Mouse (Mus musculus): Measurements from ENCODE around the gene Tpst1. TPM values are rescaled to one million over a fixed set of nuclear protein-coding genes. Genes with fewer than 3 reads are reported as not detected.

Tpst1 gene
- polyA plus RNA-seq, 1 experiment from 2014 or later, result 58.3 TPM

DNA sequence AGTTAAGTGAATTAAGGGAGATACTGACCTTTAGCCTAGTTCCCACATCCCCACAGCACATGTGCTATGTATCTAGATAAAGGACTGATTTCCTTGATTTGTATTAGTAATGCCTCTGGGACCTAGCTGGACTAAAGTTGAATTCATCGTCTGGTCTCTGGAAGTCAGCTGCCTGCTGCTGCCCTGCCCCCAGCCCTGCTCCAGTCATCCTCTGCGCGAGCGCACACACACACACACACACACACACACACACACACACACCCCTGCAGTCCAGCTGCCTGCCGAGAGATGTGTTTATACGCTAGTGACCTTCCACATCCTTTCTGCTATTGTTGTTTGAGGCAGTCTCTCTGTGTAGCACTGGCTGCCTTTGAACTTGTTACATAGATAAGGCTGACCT, 47.8 kb downstream of the Tpst1 start:
- no peaks in the 10 kb centered on the region for H3K27me3 ChIP-seq (replicated peaks; ENCODE audit: control insufficient read depth, insufficient read depth, low read length)
- no peaks in the 10 kb centered on the region; the same call in 1 of the 2 replicates for H3K4me1 ChIP-seq (ENCODE audit: control insufficient read depth, insufficient read depth, low read depth, low read length)
- no peaks in the 10 kb centered on the region for H3K36me3 ChIP-seq (ENCODE audit: control insufficient read depth, insufficient read depth, low read length)
- H3K27ac ChIP-seq (ENCODE audit: low read depth, low read length), result no peak overlapping the region
- no peak for ATAC-seq
- H3K9ac ChIP-seq (ENCODE audit: low read depth, low read length), result no peak overlapping the region
- H3K4me2 ChIP-seq (ENCODE audit: low read length), result no peak overlapping the region
- no peaks in the 10 kb centered on the region for H3K9me3 ChIP-seq (ENCODE audit: control insufficient read depth, low read length)
- WGBS, result 52% methylated on average over 6 of the region's 6 CpGs
- no peak overlapping the region for H3K4me3 ChIP-seq (ENCODE audit: low read length)

DNA sequence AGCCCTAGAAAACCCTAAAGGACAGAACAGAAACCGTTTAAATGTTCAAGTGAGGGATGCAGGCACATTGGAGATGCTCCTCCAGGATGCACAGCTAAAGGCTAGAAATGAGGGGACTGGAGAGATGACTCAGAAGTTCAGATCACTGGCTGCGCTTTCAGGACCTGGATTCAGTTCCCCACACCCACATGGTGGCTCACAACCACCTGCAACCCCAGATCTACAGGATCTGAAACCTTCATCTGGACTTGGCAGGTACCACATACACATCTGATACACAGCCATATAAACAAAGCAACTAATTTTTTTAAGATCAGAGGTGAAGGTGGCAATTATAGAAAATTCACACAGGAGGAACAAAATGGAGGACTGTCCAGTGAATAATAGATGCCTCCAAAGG, 49.2 kb downstream of the Tpst1 start:
- no peak for ATAC-seq
- no peak overlapping the region for H3K9ac ChIP-seq (ENCODE audit: low read depth, low read length)
- no peaks in the 10 kb centered on the region; the same call in 1 of the 2 replicates for H3K4me1 ChIP-seq (ENCODE audit: control insufficient read depth, insufficient read depth, low read depth, low read length)
- no peaks in the 10 kb centered on the region for H3K36me3 ChIP-seq (ENCODE audit: control insufficient read depth, insufficient read depth, low read length)
- no peaks in the 10 kb centered on the region for H3K27me3 ChIP-seq (replicated peaks; ENCODE audit: control insufficient read depth, insufficient read depth, low read length)
- no peak overlapping the region for H3K27ac ChIP-seq (ENCODE audit: low read depth, low read length)
- WGBS, result 98% methylated on average over 2 of the region's 2 CpGs
- no peaks in the 10 kb centered on the region for H3K9me3 ChIP-seq (ENCODE audit: control insufficient read depth, low read length)
- no peak overlapping the region for H3K4me3 ChIP-seq (ENCODE audit: low read length)
- no peak overlapping the region for H3K4me2 ChIP-seq (ENCODE audit: low read length)

DNA sequence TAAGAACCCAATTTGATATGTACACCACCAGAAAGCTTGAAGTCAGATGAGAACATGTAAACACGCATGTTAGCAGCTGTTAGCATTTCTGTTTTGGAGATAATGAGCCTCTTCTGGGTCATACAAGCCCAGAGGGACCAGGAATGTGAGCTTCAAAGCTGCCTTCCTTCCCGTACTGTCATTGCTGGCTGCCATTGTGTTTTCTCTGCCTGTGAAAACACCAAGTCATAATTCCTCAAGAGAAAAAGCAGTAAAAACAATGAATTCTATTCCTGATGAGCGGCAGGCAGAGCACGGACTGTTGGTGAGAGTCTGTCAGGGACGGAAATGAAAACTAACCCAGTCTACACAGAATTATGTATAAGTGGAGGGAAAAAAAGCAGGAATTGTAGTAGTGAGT, 51.1 kb downstream of the Tpst1 start:
- ATAC-seq, result no peak
- H3K27me3 ChIP-seq (replicated peaks; ENCODE audit: control insufficient read depth, insufficient read depth, low read length), result no peaks in the 10 kb centered on the region
- no peaks in the 10 kb centered on the region; the same call in 1 of the 2 replicates for H3K4me1 ChIP-seq (ENCODE audit: control insufficient read depth, insufficient read depth, low read depth, low read length)
- H3K9ac ChIP-seq (ENCODE audit: low read depth, low read length), result no peak overlapping the region
- H3K4me2 ChIP-seq (ENCODE audit: low read length), result no peak overlapping the region
- no peaks in the 10 kb centered on the region for H3K36me3 ChIP-seq (ENCODE audit: control insufficient read depth, insufficient read depth, low read length)
- H3K9me3 ChIP-seq (ENCODE audit: control insufficient read depth, low read length), result no peaks in the 10 kb centered on the region
- H3K27ac ChIP-seq (ENCODE audit: low read depth, low read length), result no peak overlapping the region
- H3K4me3 ChIP-seq (ENCODE audit: low read length), result no peak overlapping the region
- WGBS, result 64% methylated on average over 5 of the region's 5 CpGs

DNA sequence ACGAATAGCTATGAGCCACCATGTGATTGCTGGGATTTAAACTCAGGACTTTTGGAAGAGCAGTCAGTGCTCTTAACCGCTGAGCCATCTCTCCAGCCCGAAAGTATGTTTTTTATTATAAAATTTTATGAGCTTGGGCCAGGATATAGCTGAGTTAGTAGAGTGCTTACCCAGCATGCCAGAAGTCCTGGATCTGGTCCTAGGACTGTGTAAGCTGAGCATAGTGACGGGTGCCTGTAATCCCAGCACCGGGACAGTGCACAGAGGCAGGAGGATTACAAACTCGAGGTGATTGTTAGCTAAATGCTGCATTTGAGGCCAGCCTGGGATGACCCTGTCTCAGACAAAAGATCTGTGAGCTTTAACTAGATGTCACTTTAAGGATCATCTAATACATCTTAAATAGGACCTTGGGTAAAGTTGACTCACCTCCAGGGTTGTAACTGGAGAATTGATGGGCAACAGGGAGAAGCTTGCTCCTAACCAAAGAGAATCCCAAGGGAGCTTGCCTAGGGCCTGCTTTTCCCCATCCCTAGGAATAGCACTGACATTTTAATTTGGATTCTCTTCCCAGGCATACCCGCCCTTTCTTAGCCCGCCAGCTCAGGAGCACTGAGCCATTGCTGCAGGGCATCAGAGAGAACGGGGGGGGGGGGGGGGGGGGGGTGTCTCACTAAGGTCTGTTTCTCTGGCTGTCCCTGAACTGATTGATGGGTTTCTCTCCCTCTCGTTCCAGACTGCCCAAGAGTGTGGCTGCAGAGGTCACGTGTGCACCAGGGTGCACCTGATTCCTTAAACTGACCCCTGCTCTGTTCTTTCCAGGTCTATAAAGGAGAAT, 55.8 kb downstream of the Tpst1 start:
- H3K36me3 ChIP-seq (ENCODE audit: control insufficient read depth, insufficient read depth, low read length), result no peaks in the 10 kb centered on the region
- ATAC-seq, result no peak
- no peaks in the 10 kb centered on the region for H3K9me3 ChIP-seq (ENCODE audit: control insufficient read depth, low read length)
- no peak overlapping the region for H3K4me3 ChIP-seq (ENCODE audit: low read length)
- no peaks in the 10 kb centered on the region for H3K27me3 ChIP-seq (replicated peaks; ENCODE audit: control insufficient read depth, insufficient read depth, low read length)
- H3K4me2 ChIP-seq (ENCODE audit: low read length), result no peak overlapping the region
- no peak overlapping the region for H3K27ac ChIP-seq (ENCODE audit: low read depth, low read length)
- H3K9ac ChIP-seq (ENCODE audit: low read depth, low read length), result no peak overlapping the region
- WGBS, result 70% methylated on average over 10 of the region's 11 CpGs
- no peaks in the 10 kb centered on the region for H3K4me1 ChIP-seq (ENCODE audit: control insufficient read depth, insufficient read depth, low read depth, low read length)

DNA sequence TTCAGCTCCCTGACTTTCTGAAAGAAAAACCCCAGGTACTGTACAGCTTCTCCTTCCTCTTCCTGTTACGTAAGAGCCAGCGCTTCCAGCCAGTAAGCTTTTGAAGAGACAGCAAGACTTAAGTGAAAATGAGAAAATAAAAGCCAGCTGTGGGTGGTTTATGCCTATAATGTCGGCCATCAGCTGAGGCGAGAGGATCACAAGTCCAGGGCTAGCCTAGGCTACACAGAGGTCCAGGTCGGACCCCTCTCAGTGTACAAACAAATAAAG, 56.3 kb downstream of the Tpst1 start:
- Histone ChIP-seq H3K4me1 (ENCODE audit: control insufficient read depth, insufficient read depth, low read depth, low read length) (no peaks in the 10 kb centered on the region), H3K36me3 (ENCODE audit: control insufficient read depth, insufficient read depth, low read length) (no peaks in the 10 kb centered on the region), H3K27me3 (replicated peaks; ENCODE audit: control insufficient read depth, insufficient read depth, low read length) (no peaks in the 10 kb centered on the region), H3K9me3 (ENCODE audit: control insufficient read depth, low read length) (no peaks in the 10 kb centered on the region), H3K4me3 (ENCODE audit: low read length) (no peak overlapping the region), H3K4me2 (ENCODE audit: low read length) (no peak overlapping the region), H3K27ac (ENCODE audit: low read depth, low read length) (no peak overlapping the region), H3K9ac (ENCODE audit: low read depth, low read length) (no peak overlapping the region)
- WGBS, result 90% methylated on average over 5 of the region's 5 CpGs
- ATAC-seq, result no peak

DNA sequence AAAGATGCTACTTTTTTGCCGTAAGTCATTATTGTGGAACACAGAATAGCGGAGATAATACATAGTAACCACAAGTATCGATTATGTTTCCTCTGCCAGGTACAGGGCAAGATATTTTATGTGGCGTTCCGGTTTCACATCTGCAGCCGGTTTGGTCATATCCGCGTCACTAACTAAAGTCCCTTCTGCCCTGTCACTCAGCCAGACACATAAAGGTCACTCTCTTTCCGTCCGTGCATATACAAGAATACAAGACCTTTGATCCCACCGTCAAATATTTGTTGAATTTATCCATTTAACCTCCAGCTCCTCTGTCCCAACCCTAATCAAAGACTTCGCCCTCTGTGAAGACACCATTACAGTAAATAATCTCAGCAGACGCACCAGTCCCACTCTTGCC, 63.5 kb downstream of the Tpst1 start:
- Histone ChIP-seq H3K27ac (ENCODE audit: low read depth, low read length) (no peak overlapping the region), H3K4me3 (ENCODE audit: low read length) (no peak overlapping the region), H3K27me3 (replicated peaks; ENCODE audit: control insufficient read depth, insufficient read depth, low read length) (no peaks in the 10 kb centered on the region), H3K36me3 (ENCODE audit: control insufficient read depth, insufficient read depth, low read length) (0 out of 2 replicates have a peak, but pooled peaks cover 3% of the 10 kb centered on the region), H3K4me2 (ENCODE audit: low read length) (no peak overlapping the region), H3K9me3 (ENCODE audit: control insufficient read depth, low read length) (no peaks in the 10 kb centered on the region), H3K9ac (ENCODE audit: low read depth, low read length) (no peak overlapping the region), H3K4me1 (ENCODE audit: control insufficient read depth, insufficient read depth, low read depth, low read length) (no peaks in the 10 kb centered on the region)
- whole genome bisulfite sequencing, result 96% methylated on average over 13 of the region's 13 CpGs
- no peak for ATAC-seq

DNA sequence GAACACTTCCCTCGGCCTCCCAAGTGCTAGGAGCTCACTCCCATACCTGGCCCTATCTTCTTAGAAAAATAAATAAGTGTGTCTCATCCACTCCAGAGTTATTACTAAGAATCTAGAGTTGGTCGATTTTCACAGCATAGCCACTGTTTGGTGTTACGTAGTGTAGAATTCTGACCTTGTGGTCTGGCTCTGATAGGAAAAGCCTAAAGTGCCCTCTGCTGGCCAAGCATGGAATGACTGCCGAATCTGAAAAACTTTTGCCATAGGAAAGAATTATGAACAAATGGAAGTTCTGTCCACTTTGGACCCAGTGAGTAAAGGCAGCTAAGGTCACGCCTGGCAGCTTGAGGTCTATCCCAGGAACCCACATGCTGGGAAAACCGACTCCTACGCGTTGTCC, 66.3 kb downstream of the Tpst1 start:
- H3K27ac ChIP-seq (ENCODE audit: low read depth, low read length), result no peak overlapping the region
- H3K4me3 ChIP-seq (ENCODE audit: low read length), result no peak overlapping the region
- H3K9ac ChIP-seq (ENCODE audit: low read depth, low read length), result no peak overlapping the region
- 0 out of 2 replicates have a peak, but pooled peaks cover 3% of the 10 kb centered on the region for H3K36me3 ChIP-seq (ENCODE audit: control insufficient read depth, insufficient read depth, low read length)
- H3K9me3 ChIP-seq (ENCODE audit: control insufficient read depth, low read length), result no peaks in the 10 kb centered on the region
- 29% methylated on average over 8 of the region's 8 CpGs for WGBS
- no peak for ATAC-seq
- H3K4me2 ChIP-seq (ENCODE audit: low read length), result no peak overlapping the region
- no peaks in the 10 kb centered on the region for H3K27me3 ChIP-seq (replicated peaks; ENCODE audit: control insufficient read depth, insufficient read depth, low read length)
- H3K4me1 ChIP-seq (ENCODE audit: control insufficient read depth, insufficient read depth, low read depth, low read length), result peaks cover 2% of the 10 kb centered on the region; the same call in 1 of the 2 replicates

DNA sequence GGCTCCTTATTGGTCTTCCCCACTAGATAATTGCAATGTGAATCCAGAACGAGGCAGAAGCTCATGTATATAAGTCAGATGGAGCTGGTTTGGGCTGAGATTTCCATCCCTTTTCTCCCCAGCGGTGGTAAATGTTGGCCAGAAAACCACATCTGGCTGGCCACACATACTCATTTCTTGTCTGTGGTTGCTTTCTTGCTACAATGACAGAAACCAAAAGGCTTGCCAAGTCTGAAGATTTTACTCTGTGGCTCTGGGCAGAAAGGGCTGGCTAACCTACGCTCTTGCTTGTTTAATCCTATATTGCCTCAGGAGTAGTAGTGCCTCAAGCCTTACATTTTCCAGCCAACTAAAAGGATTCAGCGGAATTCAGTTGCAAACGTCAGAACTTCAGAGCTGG, 68.0 kb downstream of the Tpst1 start:
- Histone ChIP-seq H3K4me2 (ENCODE audit: low read length) (no peak overlapping the region), H3K4me3 (ENCODE audit: low read length) (no peak overlapping the region), H3K9ac (ENCODE audit: low read depth, low read length) (no peak overlapping the region), H3K36me3 (ENCODE audit: control insufficient read depth, insufficient read depth, low read length) (0 out of 2 replicates have a peak, but pooled peaks cover under 1% of the 10 kb centered on the region), H3K4me1 (ENCODE audit: control insufficient read depth, insufficient read depth, low read depth, low read length) (peaks cover 10% of the 10 kb centered on the region), H3K27me3 (replicated peaks; ENCODE audit: control insufficient read depth, insufficient read depth, low read length) (no peaks in the 10 kb centered on the region), H3K9me3 (ENCODE audit: control insufficient read depth, low read length) (no peaks in the 10 kb centered on the region), H3K27ac (ENCODE audit: low read depth, low read length) (no peak overlapping the region)
- no peak for ATAC-seq
- WGBS, result 83% methylated on average over 5 of the region's 5 CpGs

DNA sequence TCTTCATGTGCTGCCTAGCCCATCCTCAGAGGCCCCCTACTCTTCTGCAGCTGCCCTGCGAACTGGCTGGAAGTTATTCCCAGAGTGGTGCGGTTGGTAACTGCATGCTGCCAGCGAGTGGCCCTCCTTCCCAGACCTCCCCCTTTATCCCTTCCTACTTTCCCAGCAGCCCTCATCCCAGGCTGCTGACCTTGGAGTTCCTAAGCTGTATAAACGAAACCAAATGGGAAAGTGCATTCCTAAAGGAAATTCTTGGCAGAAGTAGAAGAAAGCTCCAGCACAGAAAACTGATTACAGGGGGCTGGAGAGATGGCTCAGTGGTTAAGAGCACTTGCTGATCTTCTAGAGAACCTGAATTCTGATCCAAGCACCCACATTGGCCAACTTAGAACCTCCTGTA, 68.9 kb downstream of the Tpst1 start:
- no peak overlapping the region for H3K4me3 ChIP-seq (ENCODE audit: low read length)
- no peak overlapping the region for H3K9ac ChIP-seq (ENCODE audit: low read depth, low read length)
- H3K27ac ChIP-seq (ENCODE audit: low read depth, low read length), result no peak overlapping the region
- no peaks in the 10 kb centered on the region for H3K36me3 ChIP-seq (ENCODE audit: control insufficient read depth, insufficient read depth, low read length)
- no peaks in the 10 kb centered on the region for H3K27me3 ChIP-seq (replicated peaks; ENCODE audit: control insufficient read depth, insufficient read depth, low read length)
- peaks cover 11% of the 10 kb centered on the region for H3K4me1 ChIP-seq (ENCODE audit: control insufficient read depth, insufficient read depth, low read depth, low read length)
- H3K4me2 ChIP-seq (ENCODE audit: low read length), result no peak overlapping the region
- no peak for ATAC-seq
- no peaks in the 10 kb centered on the region for H3K9me3 ChIP-seq (ENCODE audit: control insufficient read depth, low read length)
- 70% methylated on average over 4 of the region's 4 CpGs for WGBS

Measured in hindbrain, embryonic 16.5 days (tissue).